Mouse (Mus musculus): ENCODE results near the gene Krt17.
"Not testable (repeated sequence)": the region's sequence is repeated elsewhere in the genome, so short reads cannot be mapped to it uniquely, and the experiment has no call there.

Krt17 gene

GRCm38 (mm10) chr11:100269821-100270332 is 9.0 kb upstream of the Krt17 start, which contains the start of gene Krt42:
Krt42 (minus strand) TSS chr11:100269871.
- DNase-seq (ENCODE audit: inconsistent age in 2 of 2, low spot score in 1 of 2): no peak

DNA sequence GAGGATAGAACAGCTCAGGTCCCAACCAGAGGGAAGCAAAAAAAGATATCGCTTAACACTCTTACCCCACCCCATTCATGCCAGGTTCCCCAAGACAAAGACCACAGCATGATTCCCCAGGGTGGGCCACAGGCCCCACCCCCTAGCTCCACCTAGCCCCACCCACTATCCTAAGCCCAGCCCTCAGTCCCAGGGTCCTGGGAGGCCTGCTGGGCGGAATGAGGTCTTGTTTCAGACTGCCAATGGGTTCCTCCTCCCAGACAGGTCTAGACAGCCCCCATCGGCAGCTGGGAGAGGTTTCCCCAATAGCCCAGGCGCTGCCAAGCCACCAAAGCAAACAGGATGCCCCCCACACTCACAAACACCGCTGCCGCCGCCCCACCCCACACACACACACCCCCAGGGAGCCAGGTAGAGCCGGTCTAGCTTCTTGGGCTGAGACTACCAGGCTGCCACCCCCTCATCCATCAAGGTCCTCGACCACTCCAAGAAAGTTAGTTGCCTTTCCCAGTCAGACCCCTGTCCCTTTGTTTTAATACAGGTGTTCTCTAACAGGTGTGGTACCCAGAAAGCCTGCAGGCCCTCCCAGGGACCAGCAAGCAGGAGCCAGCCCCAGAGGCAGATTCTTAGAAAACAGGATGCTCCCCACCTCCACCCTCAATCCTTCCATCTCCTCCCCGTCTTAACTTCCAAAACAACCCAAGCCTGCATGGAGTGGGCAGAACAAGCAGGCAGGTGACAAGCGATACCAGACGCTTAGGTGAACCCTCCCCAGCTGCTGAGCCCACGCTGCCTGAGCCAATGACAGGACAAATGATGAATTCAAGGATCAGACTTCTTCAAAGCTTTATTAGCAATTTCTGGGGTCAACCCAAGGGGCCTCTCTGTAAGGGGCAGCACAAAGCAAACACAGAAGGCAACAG is 1.5 kb upstream of the Krt17 start:
- DNase-seq (ENCODE audit: inconsistent age in 2 of 2, low spot score in 1 of 2): no peak

DNA sequence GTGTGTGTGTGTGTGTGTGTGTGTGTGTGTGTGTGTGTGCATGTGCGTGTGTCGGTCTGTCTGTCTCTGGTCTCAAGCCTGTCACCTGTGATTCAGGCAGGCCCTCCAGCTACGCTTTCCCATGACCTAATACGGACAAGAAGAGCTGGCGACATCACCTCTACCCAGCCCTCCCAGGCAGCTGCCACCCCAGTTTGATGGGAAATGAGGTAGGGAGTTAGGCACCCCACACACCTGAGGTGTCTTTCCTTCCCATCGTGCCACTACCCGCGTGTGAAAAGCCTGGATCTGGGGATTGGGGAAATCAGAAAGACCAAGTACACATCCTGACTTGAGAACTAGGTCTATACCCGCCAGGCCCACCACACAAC is 391 bp upstream of the Krt17 start:
- no peak for DNase-seq (ENCODE audit: inconsistent age in 2 of 2, low spot score in 1 of 2)

DNA sequence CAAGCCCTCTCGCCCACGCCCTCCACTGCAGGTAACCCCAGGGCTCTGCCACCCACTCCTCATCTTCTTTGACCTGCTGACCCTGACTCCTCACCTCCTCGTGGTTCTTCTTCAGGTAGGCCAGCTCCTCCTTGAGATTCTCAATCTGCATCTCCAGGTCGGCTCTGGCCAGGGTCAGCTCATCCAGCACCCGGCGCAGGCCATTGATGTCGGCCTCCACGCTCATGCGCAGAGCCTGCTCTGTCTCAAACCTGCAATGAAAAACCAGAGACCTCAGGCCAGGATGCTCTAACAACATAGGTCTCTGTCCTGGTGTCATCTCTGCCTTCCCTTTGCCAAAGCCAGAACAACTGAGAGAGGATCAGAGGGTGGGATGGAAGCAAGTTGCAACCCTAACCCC is 1.8 kb downstream of the Krt17 start:
- no peak for DNase-seq (ENCODE audit: inconsistent age in 2 of 2, low spot score in 1 of 2)

DNA sequence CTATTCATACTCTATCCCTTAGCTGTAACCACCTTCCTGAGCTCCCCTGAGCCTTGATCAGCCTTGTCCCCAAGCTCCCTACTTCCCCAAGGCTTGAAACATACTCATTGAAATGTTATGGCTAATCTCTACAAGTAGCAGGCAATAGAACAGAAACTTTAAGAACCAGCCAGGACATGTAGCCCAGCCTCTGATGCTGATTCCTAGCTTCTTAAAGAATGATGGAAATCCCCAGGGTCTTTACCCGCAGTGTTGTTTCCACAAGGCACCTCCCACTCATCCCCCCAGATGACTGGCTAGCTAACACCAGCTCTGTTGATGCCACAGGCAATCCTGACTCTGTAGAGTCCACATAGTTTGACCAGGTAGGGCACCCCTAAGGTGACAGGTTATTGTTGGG is 2.9 kb downstream of the Krt17 start:
- no peak for DNase-seq (ENCODE audit: inconsistent age in 2 of 2, low spot score in 1 of 2)

DNA sequence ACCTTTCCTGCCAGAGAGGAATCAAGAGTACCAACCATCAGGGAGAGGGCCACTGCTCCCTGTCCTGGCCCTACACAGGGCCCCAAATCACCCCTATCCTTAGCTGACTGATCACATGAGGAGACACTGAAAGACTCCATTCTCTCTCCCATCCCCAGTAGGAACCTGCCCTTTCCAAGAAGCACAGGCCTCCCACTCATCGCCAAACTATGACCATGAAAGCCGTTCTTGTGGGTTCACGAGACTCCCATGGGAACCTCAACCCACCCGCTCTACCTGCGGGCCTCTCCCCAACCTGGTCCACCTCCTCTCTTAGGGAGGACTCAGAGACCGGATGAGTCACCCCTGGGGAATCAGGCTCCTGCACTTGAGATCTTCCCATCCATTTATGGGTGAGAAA is 5.3 kb downstream of the Krt17 start:
- no peak for DNase-seq (ENCODE audit: inconsistent age in 2 of 2, low spot score in 1 of 2)

- no peak for DNase-seq (ENCODE audit: inconsistent age in 2 of 2, low spot score in 1 of 2)
Observed at GRCm38 (mm10) chr11:100254360-100255090, 6.3 kb downstream of the Krt17 start.

GRCm38 (mm10) chr11:100248852-100249465 is 11.9 kb downstream of the Krt17 start, which contains the start of gene Krt16:
Krt16 (minus strand) TSS chr11:100248902.
- DNase-seq (ENCODE audit: inconsistent age in 2 of 2, low spot score in 1 of 2): no peak

GRCm38 (mm10) chr11:100246471-100246870 is 14.4 kb downstream of the Krt17 start:
- DNase-seq (ENCODE audit: inconsistent age in 2 of 2, low spot score in 1 of 2): not testable (repeated sequence)

- DNase-seq (ENCODE audit: inconsistent age in 2 of 2, low spot score in 1 of 2): not testable (repeated sequence)
Observed at GRCm38 (mm10) chr11:100240272-100240671, 20.6 kb downstream of the Krt17 start.

DNA sequence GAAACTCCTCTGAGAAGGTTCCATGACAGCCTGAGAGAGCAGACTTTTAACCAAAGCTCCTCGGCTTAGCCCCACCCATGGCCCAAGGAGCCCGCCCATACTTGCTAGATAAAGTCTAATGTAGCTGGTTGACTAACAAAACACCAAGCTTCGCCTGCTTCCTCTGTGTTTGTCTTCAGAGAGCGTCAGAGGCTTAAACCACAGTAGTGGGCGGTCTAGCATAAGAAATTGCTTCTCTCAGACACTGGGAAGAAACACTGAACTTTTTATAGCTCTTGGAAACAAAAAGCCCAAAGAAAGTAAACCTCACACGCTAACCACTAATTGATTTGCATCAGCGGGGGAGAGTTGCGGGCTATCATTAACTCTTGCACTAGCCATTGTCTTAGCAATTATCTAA is 39.1 kb downstream of the Krt17 start:
- DNase-seq (ENCODE audit: inconsistent age in 2 of 2, low spot score in 1 of 2): no peak

DNA sequence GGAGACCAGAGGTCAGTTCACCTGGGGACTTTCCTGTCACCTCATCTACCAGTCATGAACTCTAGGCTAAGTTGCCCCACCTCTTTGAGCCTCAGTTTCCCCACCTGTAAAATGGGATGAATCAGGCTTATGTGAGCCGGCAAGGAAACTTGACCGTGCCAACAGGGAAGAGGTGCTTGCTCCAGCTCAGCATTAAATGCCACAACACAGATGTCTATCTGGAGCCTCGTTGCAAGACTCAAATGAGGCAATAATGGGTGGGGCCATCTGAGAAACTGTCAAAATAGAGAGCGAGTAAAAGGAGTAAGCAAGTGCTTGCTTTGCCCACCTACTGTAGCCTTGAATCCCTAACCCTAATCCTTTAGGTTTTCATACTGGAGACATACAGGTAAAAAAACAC is 41.5 kb downstream of the Krt17 start:
- no peak for DNase-seq (ENCODE audit: inconsistent age in 2 of 2, low spot score in 1 of 2)

DNA sequence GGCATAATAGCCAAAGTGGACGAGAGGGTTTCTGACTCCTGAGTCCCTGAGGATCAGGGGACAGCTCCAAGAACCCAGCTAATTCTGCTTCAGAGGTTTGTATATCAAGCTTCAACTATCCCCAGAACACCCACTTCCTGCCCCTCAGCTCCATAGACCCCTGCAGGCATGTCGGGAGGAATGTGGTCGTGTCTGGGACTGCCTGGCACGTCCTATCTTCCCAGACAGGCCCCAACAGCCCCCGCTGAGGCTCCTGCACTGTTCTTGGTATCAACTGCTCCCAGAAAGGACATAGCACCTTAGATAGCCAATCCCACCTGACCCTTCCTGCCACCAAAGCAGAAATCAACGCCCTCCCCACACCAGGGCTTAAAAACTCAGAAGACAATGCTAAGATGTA is 52.3 kb downstream of the Krt17 start:
- DNase-seq (ENCODE audit: inconsistent age in 2 of 2, low spot score in 1 of 2): no peak

GRCm38 (mm10) chr11:100207498-100207897 is 53.3 kb downstream of the Krt17 start, which contains the start of gene Krt14:
Krt14 (minus strand) TSS chr11:100207548.
- no peak for DNase-seq (ENCODE audit: inconsistent age in 2 of 2, low spot score in 1 of 2)
